Mouse (Mus musculus): ENCODE data around the gene Whrn.

Gene Whrn

GRCm38 (mm10) chr4:63493351-63494121, 2.3 kb downstream of the Whrn start:
- DNase-seq: peak; percentile 9

- DNase-seq: no peak
Observed at GRCm38 (mm10) chr4:63491521-63491920, 4.3 kb downstream of the Whrn start.

GRCm38 (mm10) chr4:63490146-63490545, 5.6 kb downstream of the Whrn start:
- no peak for DNase-seq

GRCm38 (mm10) chr4:63489676-63490075, 6.1 kb downstream of the Whrn start:
- no peak for DNase-seq

- DNase-seq: no peak
Observed at GRCm38 (mm10) chr4:63487916-63488315, 7.9 kb downstream of the Whrn start.

GRCm38 (mm10) chr4:63487256-63487655, 8.5 kb downstream of the Whrn start:
- no peak for DNase-seq

GRCm38 (mm10) chr4:63486523-63486922, 9.3 kb downstream of the Whrn start:
- no peak for DNase-seq

- no peak for DNase-seq
Observed at GRCm38 (mm10) chr4:63483741-63484140, 12.1 kb downstream of the Whrn start.

- DNase-seq: no peak
Observed at GRCm38 (mm10) chr4:63480845-63481167, 15.0 kb downstream of the Whrn start.

- peak; percentile 51 for DNase-seq
Observed at GRCm38 (mm10) chr4:63480098-63480844, 15.5 kb downstream of the Whrn start.

GRCm38 (mm10) chr4:63478036-63478435, 17.8 kb downstream of the Whrn start:
- DNase-seq: no peak

GRCm38 (mm10) chr4:63476891-63477290, 18.9 kb downstream of the Whrn start:
- no peak for DNase-seq

- DNase-seq: no peak
Observed at GRCm38 (mm10) chr4:63475208-63475607, 20.6 kb downstream of the Whrn start.

- no peak for DNase-seq
Observed at GRCm38 (mm10) chr4:63474439-63474838, 21.4 kb downstream of the Whrn start.

GRCm38 (mm10) chr4:63467338-63467737, 28.5 kb downstream of the Whrn start:
- no peak for DNase-seq

GRCm38 (mm10) chr4:63466192-63466591, 29.6 kb downstream of the Whrn start:
- DNase-seq: no peak

- DNase-seq: no peak
Observed at GRCm38 (mm10) chr4:63460876-63461525, 34.8 kb downstream of the Whrn start.

- peak; percentile 50 for DNase-seq
Observed at GRCm38 (mm10) chr4:63459141-63459789, 36.5 kb downstream of the Whrn start.

- DNase-seq: no peak
Observed at GRCm38 (mm10) chr4:63456547-63456946, 39.2 kb downstream of the Whrn start.

- DNase-seq: no peak
Observed at GRCm38 (mm10) chr4:63453939-63454513, 41.8 kb downstream of the Whrn start.

GRCm38 (mm10) chr4:63452555-63452954, 43.2 kb downstream of the Whrn start:
- DNase-seq: no peak

GRCm38 (mm10) chr4:63450551-63450950, 45.2 kb downstream of the Whrn start:
- no peak for DNase-seq
